Mouse (Mus musculus): ENCODE data around the gene Rab36. TPM values are rescaled to one million over a fixed set of nuclear protein-coding genes. Genes with fewer than 3 reads are reported as not detected.

Gene Rab36
- polyA plus RNA-seq, 1 experiment from 2014 or later = 6.9 TPM

- Histone ChIP-seq H3K4me3 (replicated peaks) (no peak overlapping the region), H3K27me3 (replicated peaks) (no peaks in the 10 kb centered on the region), H3K9me3 (no peaks in the 10 kb centered on the region), H3K9ac (no peak overlapping the region), H3K4me2 (no peak overlapping the region), H3K4me1 (no peaks in the 10 kb centered on the region), H3K36me3 (no peaks in the 10 kb centered on the region), H3K27ac (no peak overlapping the region)
- WGBS = 93% methylated on average over 7 of the region's 7 CpGs
- ATAC-seq (ENCODE audit: insufficient read depth, low FRiP score, low read depth) = no peak
These were observed 11.9 kb downstream of the Rab36 start for GRCm38 (mm10) chr10:75048711-75049110.

- no peaks in the 10 kb centered on the region for H3K27me3 ChIP-seq (replicated peaks)
- H3K36me3 ChIP-seq = no peaks in the 10 kb centered on the region
- H3K4me1 ChIP-seq = 0 out of 2 replicates have a peak, but pooled peaks cover 3% of the 10 kb centered on the region
- H3K27ac ChIP-seq = no peak overlapping the region
- 89% methylated on average over 21 of the region's 21 CpGs for WGBS
- no peak overlapping the region for H3K9ac ChIP-seq
- no peak overlapping the region for H3K4me2 ChIP-seq
- no peak overlapping the region for H3K4me3 ChIP-seq (replicated peaks)
- no peak for ATAC-seq (ENCODE audit: insufficient read depth, low FRiP score, low read depth)
- H3K9me3 ChIP-seq = no peaks in the 10 kb centered on the region
These were observed 14.7 kb downstream of the Rab36 start for GRCm38 (mm10) chr10:75051364-75052074.

GRCm38 (mm10) chr10:75052902-75053301 lies 16.0 kb downstream of the Rab36 start:
- 76% methylated on average over 8 of the region's 8 CpGs for WGBS
- no peak overlapping the region for H3K27ac ChIP-seq
- no peak overlapping the region for H3K9ac ChIP-seq
- no peak overlapping the region for H3K4me3 ChIP-seq (replicated peaks)
- H3K36me3 ChIP-seq = no peaks in the 10 kb centered on the region
- H3K27me3 ChIP-seq (replicated peaks) = no peaks in the 10 kb centered on the region
- H3K4me1 ChIP-seq = 0 out of 2 replicates have a peak, but pooled peaks cover 3% of the 10 kb centered on the region
- no peak for ATAC-seq (ENCODE audit: insufficient read depth, low FRiP score, low read depth)
- H3K4me2 ChIP-seq = no peak overlapping the region
- H3K9me3 ChIP-seq = no peaks in the 10 kb centered on the region

GRCm38 (mm10) chr10:75053655-75054054 lies 16.8 kb downstream of the Rab36 start:
- 0 out of 2 replicates have a peak, but pooled peaks cover 5% of the 10 kb centered on the region for H3K4me1 ChIP-seq
- no peaks in the 10 kb centered on the region for H3K36me3 ChIP-seq
- H3K9me3 ChIP-seq = no peaks in the 10 kb centered on the region
- ATAC-seq (ENCODE audit: insufficient read depth, low FRiP score, low read depth) = no peak
- no peak overlapping the region for H3K9ac ChIP-seq
- no peak overlapping the region for H3K4me3 ChIP-seq (replicated peaks)
- WGBS = 72% methylated on average over 4 of the region's 4 CpGs
- H3K27me3 ChIP-seq (replicated peaks) = no peaks in the 10 kb centered on the region
- H3K4me2 ChIP-seq = no peak overlapping the region
- no peak overlapping the region for H3K27ac ChIP-seq

GRCm38 (mm10) chr10:75054125-75054524 lies 17.3 kb downstream of the Rab36 start:
- WGBS = 45% methylated on average over 6 of the region's 6 CpGs

GRCm38 (mm10) chr10:75055672-75056071 lies 18.8 kb downstream of the Rab36 start:
- no peaks in the 10 kb centered on the region for H3K36me3 ChIP-seq
- no peak overlapping the region for H3K4me2 ChIP-seq
- H3K27ac ChIP-seq = no peak overlapping the region
- 69% methylated on average over 5 of the region's 5 CpGs for WGBS
- no peak overlapping the region for H3K4me3 ChIP-seq (replicated peaks)
- H3K9ac ChIP-seq = no peak overlapping the region
- peaks cover 16% of the 10 kb centered on the region; the same call in 1 of the 2 replicates for H3K4me1 ChIP-seq
- H3K9me3 ChIP-seq = no peaks in the 10 kb centered on the region
- ATAC-seq (ENCODE audit: insufficient read depth, low FRiP score, low read depth) = no peak
- no peaks in the 10 kb centered on the region for H3K27me3 ChIP-seq (replicated peaks)

More at GRCm38 (mm10) chr10:75054125-75054524, 17.3 kb downstream of the Rab36 start:
- Histone ChIP-seq H3K36me3 (no peaks in the 10 kb centered on the region), H3K9ac (no peak overlapping the region), H3K4me1 (0 out of 2 replicates have a peak, but pooled peaks cover 8% of the 10 kb centered on the region), H3K9me3 (no peaks in the 10 kb centered on the region), H3K27me3 (replicated peaks) (no peaks in the 10 kb centered on the region), H3K27ac (no peak overlapping the region), H3K4me2 (no peak overlapping the region), H3K4me3 (replicated peaks) (no peak overlapping the region)
- 0 out of 2 replicates have a peak, but pooled peaks have one; percentile 16 for ATAC-seq (ENCODE audit: insufficient read depth, low FRiP score, low read depth)

- H3K4me3 ChIP-seq (replicated peaks) = no peak overlapping the region
- 19% methylated on average over 4 of the region's 4 CpGs for WGBS
- H3K9me3 ChIP-seq = no peaks in the 10 kb centered on the region
- no peaks in the 10 kb centered on the region for H3K27me3 ChIP-seq (replicated peaks)
- no peak overlapping the region for H3K9ac ChIP-seq
- H3K4me1 ChIP-seq = peaks cover 17% of the 10 kb centered on the region; the same call in 1 of the 2 replicates
- no peak for ATAC-seq (ENCODE audit: insufficient read depth, low FRiP score, low read depth)
- H3K36me3 ChIP-seq = no peaks in the 10 kb centered on the region
- H3K27ac ChIP-seq = no peak overlapping the region
- no peak overlapping the region for H3K4me2 ChIP-seq
These were observed 19.4 kb downstream of the Rab36 start for GRCm38 (mm10) chr10:75056255-75056654.

- H3K27ac ChIP-seq = no peak overlapping the region
- no peak for ATAC-seq (ENCODE audit: insufficient read depth, low FRiP score, low read depth)
- H3K9ac ChIP-seq = no peak overlapping the region
- H3K9me3 ChIP-seq = no peaks in the 10 kb centered on the region
- H3K36me3 ChIP-seq = no peaks in the 10 kb centered on the region
- peaks cover 36% of the 10 kb centered on the region for H3K4me1 ChIP-seq
- no peaks in the 10 kb centered on the region for H3K27me3 ChIP-seq (replicated peaks)
- no peak overlapping the region for H3K4me2 ChIP-seq
- H3K4me3 ChIP-seq (replicated peaks) = no peak overlapping the region
- 55% methylated on average over 8 of the region's 8 CpGs for WGBS
These were observed 21.5 kb downstream of the Rab36 start for GRCm38 (mm10) chr10:75058336-75058735.

- Histone ChIP-seq H3K9me3 (no peaks in the 10 kb centered on the region), H3K4me3 (replicated peaks) (no peak overlapping the region), H3K4me1 (peaks cover 42% of the 10 kb centered on the region), H3K9ac (no peak overlapping the region), H3K27me3 (replicated peaks) (no peaks in the 10 kb centered on the region), H3K36me3 (no peaks in the 10 kb centered on the region), H3K27ac (no peak overlapping the region), H3K4me2 (no peak overlapping the region; the same call in 1 of the 2 replicates)
- 39% methylated on average over 9 of the region's 9 CpGs for WGBS
- ATAC-seq (ENCODE audit: insufficient read depth, low FRiP score, low read depth) = no peak
These were observed 22.0 kb downstream of the Rab36 start for GRCm38 (mm10) chr10:75058761-75059395.

- Histone ChIP-seq H3K36me3 (no peaks in the 10 kb centered on the region), H3K9ac (no peak overlapping the region), H3K4me3 (replicated peaks) (peak overlapping the region; percentile 72; the same call in 1 of the 2 replicates), H3K27ac (no peak overlapping the region), H3K4me1 (peaks cover 39% of the 10 kb centered on the region), H3K9me3 (no peaks in the 10 kb centered on the region), H3K27me3 (replicated peaks) (no peaks in the 10 kb centered on the region), H3K4me2 (peak overlapping the region; percentile 87)
- ATAC-seq (ENCODE audit: insufficient read depth, low FRiP score, low read depth) = no peak
- 2% methylated on average over 11 of the region's 11 CpGs for WGBS
These were observed 22.5 kb downstream of the Rab36 start for GRCm38 (mm10) chr10:75059396-75059795.

GRCm38 (mm10) chr10:75060217-75060842 lies 23.5 kb downstream of the Rab36 start, which contains the start of gene Bcr:
TSS of gene Bcr (plus strand) at chr10:75060592.
- Histone ChIP-seq H3K9me3 (no peaks in the 10 kb centered on the region), H3K27me3 (replicated peaks) (no peaks in the 10 kb centered on the region), H3K27ac (peak within 1 kb of the TSS; percentile 46; the same call in 1 of the 2 replicates), H3K9ac (peak within 1 kb of the TSS; percentile 77), H3K4me1 (peaks cover 39% of the 10 kb centered on the region), H3K4me2 (peak within 1 kb of the TSS; percentile 87), H3K36me3 (no peaks in the 10 kb centered on the region), H3K4me3 (replicated peaks) (peak within 1 kb of the TSS; percentile 72)
- ATAC-seq (ENCODE audit: insufficient read depth, low FRiP score, low read depth) = peak; percentile 83
- under 1% methylated on average over 62 of the region's 73 CpGs for WGBS
